Mouse (Mus musculus): ENCODE measurements around the gene Dnmt3l.

DNA sequence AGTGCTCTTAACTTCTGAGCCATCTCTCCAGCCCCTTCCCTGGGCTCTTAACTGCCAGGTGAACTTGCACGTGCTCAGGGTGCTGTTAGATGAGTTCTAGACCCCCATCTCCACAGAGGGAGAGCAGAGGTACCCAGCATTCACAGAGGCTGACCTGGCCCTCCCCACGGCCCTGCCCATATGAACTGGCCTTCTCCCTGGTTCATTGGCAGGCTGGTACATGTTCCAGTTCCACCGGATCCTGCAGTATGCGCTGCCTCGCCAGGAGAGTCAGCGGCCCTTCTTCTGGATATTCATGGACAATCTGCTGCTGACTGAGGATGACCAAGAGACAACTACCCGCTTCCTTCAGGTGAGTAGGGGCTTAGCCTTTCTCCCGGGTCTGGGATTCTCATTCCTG is 15.3 kb downstream of the Dnmt3l start:
- TF ChIP-seq CTCF (IDR thresholded peaks at IDR 0.05) (no peak), EP300 (IDR thresholded peaks at IDR 0.05) (no peak)
